Mouse (Mus musculus): ENCODE results near the gene Zfp750. TPM values are rescaled to one million over a fixed set of nuclear protein-coding genes. Genes with fewer than 3 reads are reported as not detected.

The Zfp750 gene
- polyA plus RNA-seq, 1 experiment, result 2.4 TPM

- no peak for TF ChIP-seq POLR2A (IDR thresholded peaks at IDR 0.05; ENCODE audit: control insufficient read depth, extremely low read depth, insufficient read depth, low read length, poor library complexity)
- no peak for TF ChIP-seq CTCF (IDR thresholded peaks at IDR 0.05; ENCODE audit: borderline replicate concordance, control insufficient read depth, extremely low read depth, insufficient read depth, low read length, poor library complexity)
- H3K27me3 ChIP-seq (ENCODE audit: control insufficient read depth, insufficient read depth, low read length), result no peaks in the 10 kb centered on the region
- peaks cover 3% of the 10 kb centered on the region for H3K4me1 ChIP-seq (replicated peaks; ENCODE audit: control insufficient read depth, insufficient read depth, low read length)
- no peak overlapping the region for H3K4me3 ChIP-seq (ENCODE audit: control insufficient read depth, insufficient read depth, low read length)
- H3K36me3 ChIP-seq (ENCODE audit: control insufficient read depth, insufficient read depth, low read length), result no peaks in the 10 kb centered on the region
- no peak for DNase-seq
- H3K27ac ChIP-seq (ENCODE audit: control insufficient read depth, insufficient read depth, low read length), result no peak overlapping the region
Observed at GRCm38 (mm10) chr11:121490651-121491050, 28.5 kb downstream of the Zfp750 start.

GRCm38 (mm10) chr11:121485882-121486281, 33.3 kb downstream of the Zfp750 start:
- WGBS, result 11% methylated on average over 9 of the region's 9 CpGs
- H3K27ac ChIP-seq (ENCODE audit: control insufficient read depth, insufficient read depth, low read length), result no peak overlapping the region
- H3K36me3 ChIP-seq (ENCODE audit: control insufficient read depth, insufficient read depth, low read length), result no peaks in the 10 kb centered on the region
- no peaks in the 10 kb centered on the region for H3K27me3 ChIP-seq (ENCODE audit: control insufficient read depth, insufficient read depth, low read length)
- no peak for DNase-seq
- no peak overlapping the region for H3K4me3 ChIP-seq (ENCODE audit: control insufficient read depth, insufficient read depth, low read length)
- H3K4me1 ChIP-seq (replicated peaks; ENCODE audit: control insufficient read depth, insufficient read depth, low read length), result peaks cover 7% of the 10 kb centered on the region
- no peak for TF ChIP-seq CTCF (IDR thresholded peaks at IDR 0.05; ENCODE audit: borderline replicate concordance, control insufficient read depth, extremely low read depth, insufficient read depth, low read length, poor library complexity)
- TF ChIP-seq POLR2A (IDR thresholded peaks at IDR 0.05; ENCODE audit: control insufficient read depth, extremely low read depth, insufficient read depth, low read length, poor library complexity), result no peak

- Histone ChIP-seq H3K36me3 (ENCODE audit: control insufficient read depth, insufficient read depth, low read length) (no peaks in the 10 kb centered on the region), H3K27ac (ENCODE audit: control insufficient read depth, insufficient read depth, low read length) (no peak overlapping the region), H3K4me3 (ENCODE audit: control insufficient read depth, insufficient read depth, low read length) (no peak overlapping the region), H3K27me3 (ENCODE audit: control insufficient read depth, insufficient read depth, low read length) (no peaks in the 10 kb centered on the region), H3K4me1 (replicated peaks; ENCODE audit: control insufficient read depth, insufficient read depth, low read length) (peaks cover 7% of the 10 kb centered on the region)
- WGBS, result 96% methylated on average over 2 of the region's 2 CpGs
- TF ChIP-seq CTCF (IDR thresholded peaks at IDR 0.05; ENCODE audit: borderline replicate concordance, control insufficient read depth, extremely low read depth, insufficient read depth, low read length, poor library complexity) (no peak), POLR2A (IDR thresholded peaks at IDR 0.05; ENCODE audit: control insufficient read depth, extremely low read depth, insufficient read depth, low read length, poor library complexity) (no peak)
- no peak for DNase-seq
Observed at GRCm38 (mm10) chr11:121481129-121481528, 38.0 kb downstream of the Zfp750 start.

- Histone ChIP-seq H3K36me3 (ENCODE audit: control insufficient read depth, insufficient read depth, low read length) (0 out of 2 replicates have a peak, but pooled peaks cover 3% of the 10 kb centered on the region), H3K27me3 (ENCODE audit: control insufficient read depth, insufficient read depth, low read length) (no peaks in the 10 kb centered on the region), H3K27ac (ENCODE audit: control insufficient read depth, insufficient read depth, low read length) (no peak overlapping the region), H3K4me1 (replicated peaks; ENCODE audit: control insufficient read depth, insufficient read depth, low read length) (no peaks in the 10 kb centered on the region; the same call in 1 of the 2 replicates), H3K4me3 (ENCODE audit: control insufficient read depth, insufficient read depth, low read length) (no peak overlapping the region)
- 74% methylated on average over 15 of the region's 15 CpGs for WGBS
- DNase-seq, result no peak
- no peak for TF ChIP-seq CTCF (IDR thresholded peaks at IDR 0.05; ENCODE audit: borderline replicate concordance, control insufficient read depth, extremely low read depth, insufficient read depth, low read length, poor library complexity)
- no peak for TF ChIP-seq POLR2A (IDR thresholded peaks at IDR 0.05; ENCODE audit: control insufficient read depth, extremely low read depth, insufficient read depth, low read length, poor library complexity)
Observed at GRCm38 (mm10) chr11:121479476-121480203, 39.5 kb downstream of the Zfp750 start.

- H3K36me3 ChIP-seq (ENCODE audit: control insufficient read depth, insufficient read depth, low read length), result peaks cover 3% of the 10 kb centered on the region; the same call in 1 of the 2 replicates
- no peak overlapping the region for H3K4me3 ChIP-seq (ENCODE audit: control insufficient read depth, insufficient read depth, low read length)
- no peaks in the 10 kb centered on the region; the same call in 1 of the 2 replicates for H3K4me1 ChIP-seq (replicated peaks; ENCODE audit: control insufficient read depth, insufficient read depth, low read length)
- TF ChIP-seq CTCF (IDR thresholded peaks at IDR 0.05; ENCODE audit: borderline replicate concordance, control insufficient read depth, extremely low read depth, insufficient read depth, low read length, poor library complexity), result peak; percentile 77; the same call in 1 of the 2 replicates
- no peak for TF ChIP-seq POLR2A (IDR thresholded peaks at IDR 0.05; ENCODE audit: control insufficient read depth, extremely low read depth, insufficient read depth, low read length, poor library complexity)
- H3K27me3 ChIP-seq (ENCODE audit: control insufficient read depth, insufficient read depth, low read length), result no peaks in the 10 kb centered on the region
- H3K27ac ChIP-seq (ENCODE audit: control insufficient read depth, insufficient read depth, low read length), result no peak overlapping the region
- 27% methylated on average over 9 of the region's 9 CpGs for WGBS
- DNase-seq, result peak; percentile 68
Observed at GRCm38 (mm10) chr11:121475699-121476415, 43.3 kb downstream of the Zfp750 start.

- TF ChIP-seq CTCF (IDR thresholded peaks at IDR 0.05; ENCODE audit: borderline replicate concordance, control insufficient read depth, extremely low read depth, insufficient read depth, low read length, poor library complexity) (no peak), POLR2A (IDR thresholded peaks at IDR 0.05; ENCODE audit: control insufficient read depth, extremely low read depth, insufficient read depth, low read length, poor library complexity) (no peak)
- Histone ChIP-seq H3K27ac (ENCODE audit: control insufficient read depth, insufficient read depth, low read length) (no peak overlapping the region), H3K4me1 (replicated peaks; ENCODE audit: control insufficient read depth, insufficient read depth, low read length) (no peaks in the 10 kb centered on the region; the same call in 1 of the 2 replicates), H3K36me3 (ENCODE audit: control insufficient read depth, insufficient read depth, low read length) (peaks cover 3% of the 10 kb centered on the region; the same call in 1 of the 2 replicates), H3K27me3 (ENCODE audit: control insufficient read depth, insufficient read depth, low read length) (no peaks in the 10 kb centered on the region), H3K4me3 (ENCODE audit: control insufficient read depth, insufficient read depth, low read length) (no peak overlapping the region)
- no peak for DNase-seq
- WGBS, result 66% methylated on average over 3 of the region's 3 CpGs
Observed at GRCm38 (mm10) chr11:121474831-121475230, 44.3 kb downstream of the Zfp750 start.
